Mouse (Mus musculus) heart, embryonic 16.5 days (tissue): ENCODE results near the gene Rpl36. TPM values are rescaled to one million over a fixed set of nuclear protein-coding genes. Genes with fewer than 3 reads are reported as not detected.
"Not testable (repeated sequence)": the region's sequence is repeated elsewhere in the genome, so short reads cannot be mapped to it uniquely, and the experiment has no call there.

Experiments used
- ATAC-seq: fragments of 200-750 bp; cut with Nextera tagmentation; replicated peaks from 2 replicates; pipeline ENCODE4 v1.8.0; 2017; ENCODE audit warnings: moderate number of reproducible peaks; ENCODE audit not compliant: insufficient read depth, low FRiP score; ENCODE audit errors: extremely low read depth
- H3K27ac ChIP-seq: fragments of 300-500 bp; sonication (generic); 2 replicates; pipeline ENCODE4 v1.5.1; 2014; ENCODE audit warnings: mild to moderate bottlenecking, low read length, control low read depth, moderate library complexity
- H3K27me3 ChIP-seq: fragments of 300-500 bp; sonication (generic); 2 replicates; pipeline ENCODE4 v1.6.1; 2014; ENCODE audit warnings: low read length, mixed read lengths; ENCODE audit not compliant: control insufficient read depth, insufficient read depth
- H3K36me3 ChIP-seq: fragments of 300-500 bp; sonication (generic); 2 replicates; pipeline ENCODE4 v1.6.1; 2014; ENCODE audit not compliant: control insufficient read depth, insufficient read depth
- H3K4me1 ChIP-seq: fragments of 300-500 bp; sonication (generic); 2 replicates; pipeline ENCODE4 v1.6.1; 2014; ENCODE audit warnings: low read length, mixed read lengths; ENCODE audit not compliant: control insufficient read depth, insufficient read depth
- H3K4me2 ChIP-seq: fragments of 300-500 bp; sonication (generic); 2 replicates; pipeline ENCODE4 v1.6.1; 2014; ENCODE audit warnings: low read depth, mild to moderate bottlenecking, control low read depth, low read length
- H3K4me3 ChIP-seq: fragments of 300-500 bp; sonication (generic); 2 replicates; pipeline ENCODE4 v1.5.1; 2014; ENCODE audit warnings: mild to moderate bottlenecking, control low read depth, low read length
- H3K9ac ChIP-seq: fragments of 300-500 bp; sonication (generic); 2 replicates; pipeline ENCODE4 v1.6.1; 2014; ENCODE audit warnings: low read length, control low read depth
- H3K9me3 ChIP-seq: fragments of 300-500 bp; sonication (generic); replicated peaks from 2 replicates; pipeline ENCODE4 v1.6.1; 2016; ENCODE audit warnings: low read length; ENCODE audit not compliant: control insufficient read depth
- WGBS: fragments of 180-500 bp; shearing (Covaris S2); extraction: QIAGEN DNeasy Blood & Tissue Kit; methylation state at CpG from one replicate; pipeline ENCODE4 v1.1.7; 2014; 5-methylcytosine and 5-hydroxymethylcytosine counted together
- polyA plus RNA-seq: library from polyadenylated mRNA; unstranded; fragments of >200 nt; fragmentation: Nextera tagmentation; extraction: Ambion mirVana; gene quantifications from 2 replicates; pipeline ENCODE4 v1.2.1, GENCODE M21; 2015

The Rpl36 gene
- polyA plus RNA-seq, 1 experiment from 2014 or later: 1,106 TPM

DNA sequence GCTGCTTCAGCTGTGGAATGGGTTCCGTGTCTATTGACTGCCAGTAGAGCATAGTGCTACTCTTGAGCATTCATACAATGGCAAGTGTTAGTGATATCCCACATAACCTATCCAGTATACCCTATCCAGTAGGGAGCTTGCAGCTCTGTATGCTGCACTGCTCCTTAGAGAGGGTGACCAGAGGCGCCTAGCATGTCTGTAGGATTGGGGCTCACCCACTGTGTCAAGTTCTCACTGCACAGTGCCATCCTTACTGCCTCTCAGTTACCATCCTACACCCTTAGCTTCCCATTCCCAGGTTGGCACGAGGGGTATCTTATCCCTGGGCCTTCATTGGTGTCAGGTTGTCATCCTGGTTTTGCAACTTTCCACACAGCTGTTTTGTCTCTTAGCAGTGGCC is 8.8 kb upstream of the Rpl36 start:
- Histone ChIP-seq H3K4me3 (no peak overlapping the region), H3K27ac (no peak overlapping the region), H3K9me3 (no peaks in the 10 kb centered on the region), H3K27me3 (no peaks in the 10 kb centered on the region), H3K4me1 (peaks cover 10% of the 10 kb centered on the region), H3K36me3 (peaks cover 77% of the 10 kb centered on the region), H3K9ac (no peak overlapping the region), H3K4me2 (no peak overlapping the region)
- WGBS: 86% methylated on average over 3 of the region's 3 CpGs
- no peak for ATAC-seq

DNA sequence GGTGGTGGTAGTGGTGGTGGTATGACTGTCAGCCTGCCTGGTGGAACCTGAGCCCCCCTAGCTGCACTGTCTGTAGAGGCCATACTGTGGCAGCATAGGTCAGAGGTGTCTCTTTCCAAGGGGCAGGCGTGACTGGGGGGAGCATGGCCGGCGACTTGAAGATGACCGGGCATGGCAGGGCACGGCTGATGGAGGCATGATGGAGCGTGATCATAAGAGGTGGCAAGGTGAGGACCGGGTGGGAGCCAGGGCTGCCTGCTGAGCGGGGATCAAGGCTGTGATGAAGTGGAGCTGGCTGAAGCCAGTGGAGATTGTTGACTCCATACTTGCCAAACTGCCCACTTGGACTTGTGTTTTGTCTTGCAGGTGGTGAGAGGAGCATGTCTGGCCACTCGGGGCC is 7.8 kb upstream of the Rpl36 start:
- no peak overlapping the region for H3K4me2 ChIP-seq
- H3K9ac ChIP-seq: no peak overlapping the region
- no peak overlapping the region for H3K27ac ChIP-seq
- H3K9me3 ChIP-seq: no peaks in the 10 kb centered on the region
- peaks cover 14% of the 10 kb centered on the region for H3K4me1 ChIP-seq
- no peak for ATAC-seq
- 90% methylated on average over 9 of the region's 9 CpGs for WGBS
- H3K36me3 ChIP-seq: peaks cover 67% of the 10 kb centered on the region
- H3K4me3 ChIP-seq: no peak overlapping the region
- H3K27me3 ChIP-seq: no peaks in the 10 kb centered on the region

DNA sequence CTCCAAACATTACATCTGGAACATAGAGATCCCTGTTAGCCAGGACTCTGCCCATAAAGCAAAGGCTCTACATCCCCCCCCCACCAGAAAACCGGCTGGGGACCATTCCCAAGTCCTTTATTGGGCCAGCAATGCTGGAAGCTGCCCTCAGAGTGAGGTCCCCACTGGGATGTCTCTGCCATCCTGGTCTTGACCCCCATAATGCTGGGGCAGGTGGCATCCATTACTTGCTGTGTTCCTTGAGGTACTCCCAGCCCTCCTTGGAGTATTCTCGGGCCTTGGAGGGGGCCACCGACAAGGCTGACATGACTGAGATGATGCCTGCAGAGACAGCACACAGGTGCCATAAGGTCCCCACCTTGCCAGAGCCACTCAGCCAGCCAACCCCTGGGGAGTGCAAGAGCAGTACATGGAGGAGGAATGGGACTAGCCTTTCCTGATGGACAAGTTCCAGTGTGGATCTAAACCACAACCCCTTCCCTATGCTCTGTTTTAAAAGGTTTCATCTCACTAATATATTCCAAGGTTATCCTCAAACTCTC is 5.6 kb upstream of the Rpl36 start:
- H3K4me1 ChIP-seq: peaks cover 17% of the 10 kb centered on the region

GRCm38 (mm10) chr17:56608699-56609098 is 4.5 kb upstream of the Rpl36 start:
- H3K27ac ChIP-seq: peak overlapping the region; percentile 88
- WGBS: 40% methylated on average over 5 of the region's 5 CpGs

More for the DNA sequence above, 5.6 kb upstream of the Rpl36 start:
- Histone ChIP-seq H3K27me3 (no peaks in the 10 kb centered on the region), H3K36me3 (peaks cover 46% of the 10 kb centered on the region), H3K4me2 (no peak overlapping the region), H3K4me3 (no peak overlapping the region), H3K9ac (no peak overlapping the region), H3K9me3 (no peaks in the 10 kb centered on the region), H3K27ac (0 out of 2 replicates have a peak overlapping the region, but pooled peaks have one; percentile 8)
- no peak for ATAC-seq
- 80% methylated on average over 3 of the region's 3 CpGs for WGBS

DNA sequence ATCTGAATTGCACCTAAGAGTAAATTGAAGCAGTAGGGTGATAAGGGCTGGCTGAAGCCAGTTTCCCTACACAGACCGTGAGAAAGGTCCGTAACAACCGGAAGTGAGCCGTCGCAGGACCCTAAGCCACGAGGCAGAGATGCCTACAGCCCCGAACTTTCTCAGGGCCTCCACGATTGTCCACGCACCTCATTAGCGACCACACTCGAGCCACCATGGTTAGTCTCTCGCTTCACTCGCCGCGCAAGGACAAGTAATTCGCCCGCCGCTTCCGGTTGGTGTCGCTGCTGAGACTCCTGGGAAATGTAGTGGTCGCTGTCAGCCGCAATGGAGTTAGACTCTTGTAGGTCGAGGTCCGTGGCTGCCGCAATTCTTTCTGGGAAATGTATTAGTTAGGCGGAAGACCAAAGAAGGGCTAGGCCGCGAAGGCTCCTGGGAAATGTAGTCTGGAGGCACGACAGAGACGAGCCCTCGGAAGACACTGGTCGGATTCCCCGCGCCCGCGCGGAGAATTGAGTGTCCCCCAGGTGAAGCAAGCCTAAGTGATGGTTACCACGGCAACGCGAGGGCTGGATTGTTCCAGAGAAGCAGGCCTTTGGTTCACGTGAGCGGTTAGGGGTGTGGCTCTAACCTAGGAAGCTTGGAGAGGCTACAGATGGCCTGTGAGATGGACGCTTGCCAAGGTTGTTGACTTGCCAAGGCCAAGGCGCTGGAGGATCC is 3.6 kb upstream of the Rpl36 start, which contains the start of gene 2410015M20Rik:
2410015M20Rik (minus strand) TSS at position 320 of the 720 bp plus-strand sequence.
- peaks cover 24% of the 10 kb centered on the region for H3K4me1 ChIP-seq
- H3K9me3 ChIP-seq: no peaks in the 10 kb centered on the region
- H3K4me2 ChIP-seq: peak within 1 kb of the TSS; percentile 88
- H3K36me3 ChIP-seq: peaks cover 31% of the 10 kb centered on the region
- H3K27me3 ChIP-seq: no peaks in the 10 kb centered on the region
- H3K4me3 ChIP-seq: peak within 1 kb of the TSS; percentile 84
- H3K9ac ChIP-seq: peak within 1 kb of the TSS; percentile 84
- ATAC-seq: peak; percentile 88
- H3K27ac ChIP-seq: peak within 1 kb of the TSS; percentile 88
- 0% methylated on average over 44 of the region's 44 CpGs for WGBS

More at GRCm38 (mm10) chr17:56608699-56609098, 4.5 kb upstream of the Rpl36 start:
- peaks cover 34% of the 10 kb centered on the region for H3K36me3 ChIP-seq
- no peak for ATAC-seq
- H3K4me1 ChIP-seq: peaks cover 19% of the 10 kb centered on the region
- no peaks in the 10 kb centered on the region for H3K27me3 ChIP-seq
- peak overlapping the region; percentile 84 for H3K4me3 ChIP-seq
- no peaks in the 10 kb centered on the region for H3K9me3 ChIP-seq
- peak overlapping the region; percentile 88 for H3K4me2 ChIP-seq
- peak overlapping the region; percentile 84 for H3K9ac ChIP-seq

DNA sequence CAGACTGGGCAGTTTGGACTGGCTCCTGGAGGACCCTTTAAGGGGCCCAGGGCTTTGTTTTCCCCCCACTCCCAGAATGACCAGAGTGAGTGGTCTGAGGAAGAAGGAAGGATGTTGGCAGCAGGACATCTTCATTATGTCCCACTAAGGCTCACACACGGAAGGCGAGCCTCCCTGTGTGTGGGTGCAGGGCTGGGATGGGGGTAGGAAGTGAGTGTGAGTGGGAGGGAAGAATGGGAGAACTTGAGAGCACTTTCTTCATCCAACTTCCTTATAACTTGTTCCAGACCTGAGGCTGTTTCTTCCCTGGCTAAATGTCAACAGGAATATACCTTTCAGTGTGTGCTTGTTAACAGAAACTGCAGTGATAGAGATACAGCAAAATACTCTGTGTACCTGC is 1.9 kb upstream of the Rpl36 start:
- no peak for ATAC-seq
- Histone ChIP-seq H3K36me3 (peaks cover 27% of the 10 kb centered on the region), H3K4me1 (peaks cover 33% of the 10 kb centered on the region), H3K27me3 (no peaks in the 10 kb centered on the region), H3K9me3 (no peaks in the 10 kb centered on the region), H3K4me2 (no peak overlapping the region), H3K27ac (no peak overlapping the region), H3K9ac (no peak overlapping the region), H3K4me3 (no peak overlapping the region)
- WGBS: 61% methylated on average over 2 of the region's 2 CpGs

DNA sequence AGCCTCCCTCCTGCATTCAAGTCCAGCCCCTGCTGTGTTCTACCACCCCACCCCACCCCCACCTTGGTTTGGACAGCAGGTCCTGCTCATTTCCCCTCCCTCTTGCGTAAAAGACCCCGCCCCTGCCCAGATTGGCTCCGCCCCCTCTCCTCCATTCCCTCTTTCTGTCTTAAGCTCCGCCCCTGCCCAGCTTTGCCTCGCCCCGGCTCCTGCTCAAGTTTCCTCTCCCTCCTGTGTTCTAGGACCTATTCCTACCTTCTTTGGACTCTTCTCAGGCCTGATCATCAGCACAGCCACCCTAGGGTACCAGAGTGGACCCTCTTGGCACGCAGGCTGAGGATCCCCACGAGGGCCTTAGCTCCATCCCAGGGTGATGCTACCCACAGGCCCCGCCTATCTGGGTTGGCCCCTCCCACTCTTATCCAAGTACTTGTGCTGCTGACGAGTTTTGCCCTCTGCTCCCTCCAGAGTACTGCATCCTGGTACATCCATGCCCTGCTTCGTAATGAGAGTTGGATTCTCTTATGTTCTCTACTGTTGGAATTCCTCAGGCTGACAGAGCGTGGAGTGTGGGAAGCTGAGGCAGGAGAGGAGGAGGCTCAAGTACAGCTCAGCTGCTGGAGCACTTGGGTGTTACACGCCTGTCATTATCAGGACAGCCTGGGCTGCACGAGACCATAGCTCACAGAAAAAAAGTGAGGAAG is 1.2 kb upstream of the Rpl36 start:
- H3K4me1 ChIP-seq: peaks cover 33% of the 10 kb centered on the region
- H3K4me3 ChIP-seq: no peak overlapping the region
- 20% methylated on average over 14 of the region's 14 CpGs for WGBS
- no peak for ATAC-seq
- no peaks in the 10 kb centered on the region for H3K9me3 ChIP-seq
- no peak overlapping the region for H3K27ac ChIP-seq
- H3K4me2 ChIP-seq: no peak overlapping the region
- no peak overlapping the region for H3K9ac ChIP-seq
- H3K27me3 ChIP-seq: no peaks in the 10 kb centered on the region
- peaks cover 20% of the 10 kb centered on the region for H3K36me3 ChIP-seq

DNA sequence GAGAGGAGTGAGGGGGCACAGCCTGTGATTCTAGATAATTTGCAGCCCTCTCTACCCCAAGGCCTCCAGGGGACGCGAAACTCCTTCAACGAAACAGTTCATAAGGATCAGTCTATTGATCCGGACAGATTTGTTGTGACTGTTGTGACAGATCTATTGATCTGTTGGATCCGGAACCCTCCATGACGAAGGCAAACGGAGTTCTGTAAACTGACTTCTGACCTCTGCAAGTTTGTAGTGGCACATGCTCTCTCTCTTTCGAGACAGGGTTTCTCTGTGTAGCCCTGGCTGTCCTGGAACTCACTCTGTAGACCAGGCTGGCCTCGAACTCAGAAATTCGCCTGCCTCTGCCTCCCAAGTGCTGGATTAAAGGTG is 664 bp upstream of the Rpl36 start:
- not testable (repeated sequence) for H3K27ac ChIP-seq, H3K9ac ChIP-seq, ATAC-seq, H3K4me2 ChIP-seq, H3K27me3 ChIP-seq, H3K9me3 ChIP-seq, H3K4me3 ChIP-seq
- Histone ChIP-seq H3K4me1 (peaks cover 33% of the 10 kb centered on the region), H3K36me3 (peaks cover 22% of the 10 kb centered on the region)
- WGBS: 75% methylated on average over 10 of the region's 10 CpGs

DNA sequence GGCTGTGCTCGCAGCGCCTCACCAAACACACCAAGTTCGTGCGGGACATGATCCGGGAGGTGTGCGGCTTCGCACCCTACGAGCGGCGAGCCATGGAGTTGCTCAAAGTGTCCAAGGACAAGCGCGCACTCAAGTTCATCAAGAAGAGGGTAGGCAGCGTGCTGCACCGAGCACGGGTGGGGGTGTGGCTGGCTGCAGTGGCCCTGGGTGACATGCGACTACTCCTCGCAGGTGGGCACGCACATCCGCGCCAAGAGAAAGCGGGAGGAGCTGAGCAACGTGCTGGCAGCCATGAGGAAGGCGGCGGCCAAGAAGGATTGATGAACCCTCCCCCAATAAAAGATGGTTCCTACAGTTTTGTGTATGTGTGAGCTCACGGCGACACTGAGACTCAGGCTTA is 677 bp downstream of the Rpl36 start:
- H3K27ac ChIP-seq: peak overlapping the region; percentile 88
- H3K9ac ChIP-seq: peak overlapping the region; percentile 88
- not testable (repeated sequence) for ATAC-seq, H3K27me3 ChIP-seq, H3K9me3 ChIP-seq
- WGBS: under 1% methylated on average over 26 of the region's 26 CpGs
- H3K4me2 ChIP-seq: peak overlapping the region; percentile 83
- H3K36me3 ChIP-seq: peaks cover 35% of the 10 kb centered on the region
- peaks cover 24% of the 10 kb centered on the region for H3K4me1 ChIP-seq
- peak overlapping the region; percentile 80 for H3K4me3 ChIP-seq
